Mouse (Mus musculus) thymus, adult 2 months (tissue): ENCODE data around the gene Aurka.

ENCODE experiments used
- CTCF ChIP-seq: fragments of 200-500 bp; IDR thresholded peaks from 2 replicates; pipeline ENCODE4 v1.5.1; 2012; ENCODE audit warnings: mild to moderate bottlenecking, control low read depth, low read length, moderate library complexity, borderline replicate concordance; ENCODE audit not compliant: control insufficient read depth, poor library complexity, insufficient read depth; ENCODE audit errors: extremely low read depth
- POLR2A ChIP-seq: fragments of 200-500 bp; IDR thresholded peaks from 2 replicates; pipeline ENCODE4 v1.6.1; 2012; ENCODE audit warnings: mild to moderate bottlenecking, low read length, control low read depth, moderate library complexity; ENCODE audit not compliant: control insufficient read depth, poor library complexity, insufficient read depth; ENCODE audit errors: extremely low read depth

- TF ChIP-seq CTCF (no peak), POLR2A (no peak)
These were observed 21.9 kb downstream of the Aurka start for GRCm38 (mm10) chr2:172348297-172348950.
